Mouse (Mus musculus) hindbrain, embryonic 11.5 days (tissue): ENCODE measurements at regions not wholly inside any gene's neighbourhood (a gene's known extent, or its start where the extent isn't known, plus 50 kb on each side); places are given as distances from the start of the nearest gene placed in this dataset.

ENCODE experiments used
- ATAC-seq: fragments of 200-750 bp; cut with Nextera tagmentation; 2 replicates; pipeline ENCODE4 v1.8.0; 2017; ENCODE audit warnings: mild to moderate bottlenecking, moderate TSS enrichment, moderate library complexity; ENCODE audit not compliant: low FRiP score
- DNase-seq: peaks from one replicate; pipeline ENCODE4 v3.0.0-alpha.2; 2015; ENCODE audit warnings: low spot score
- H3K27ac ChIP-seq: fragments of 300-500 bp; sonication (generic); 2 replicates; pipeline ENCODE4 v1.5.1; 2014; ENCODE audit warnings: mild to moderate bottlenecking, low read depth, low read length
- H3K27me3 ChIP-seq: fragments of 300-500 bp; sonication (generic); 2 replicates; pipeline ENCODE4 v1.6.1; 2014; ENCODE audit warnings: mild to moderate bottlenecking, low read length, moderate library complexity, mixed read lengths; ENCODE audit not compliant: control insufficient read depth, insufficient read depth
- H3K36me3 ChIP-seq: fragments of 300-500 bp; sonication (generic); 2 replicates; pipeline ENCODE4 v1.6.1; 2014; ENCODE audit warnings: mild to moderate bottlenecking, low read length, moderate library complexity, mixed read lengths; ENCODE audit not compliant: control insufficient read depth, insufficient read depth
- H3K4me1 ChIP-seq: fragments of 300-500 bp; sonication (generic); replicated peaks from 2 replicates; pipeline ENCODE4 v1.6.1; 2014; ENCODE audit warnings: low read length, mixed read lengths; ENCODE audit not compliant: control insufficient read depth, insufficient read depth
- H3K4me2 ChIP-seq: fragments of 300-500 bp; sonication (generic); replicated peaks from 2 replicates; pipeline ENCODE4 v1.6.1; 2014; ENCODE audit warnings: mild to moderate bottlenecking, low read depth, low read length
- H3K4me3 ChIP-seq: fragments of 300-500 bp; sonication (generic); 2 replicates; pipeline ENCODE4 v1.5.1; 2014; ENCODE audit warnings: low read depth, low read length
- H3K9ac ChIP-seq: fragments of 300-500 bp; sonication (generic); 2 replicates; pipeline ENCODE4 v1.6.1; 2014; ENCODE audit warnings: low read depth, low read length
- H3K9me3 ChIP-seq: fragments of 300-500 bp; sonication (generic); 2 replicates; pipeline ENCODE4 v1.6.1; 2016; ENCODE audit warnings: low read length; ENCODE audit not compliant: control insufficient read depth
- WGBS: fragments of 180-500 bp; shearing (Covaris S2); extraction: QIAGEN DNeasy Blood & Tissue Kit; methylation state at CpG from one replicate; pipeline ENCODE4 v1.1.7; 2014; 5-methylcytosine and 5-hydroxymethylcytosine counted together

- DNase-seq (no peak), ATAC-seq (no peak)
- no peaks in the 10 kb centered on the region for H3K36me3 ChIP-seq
- H3K27ac ChIP-seq: peak overlapping the region; percentile 94; the same call in 1 of the 2 replicates
- 78% methylated on average over 2 of the region's 2 CpGs for WGBS
- peak overlapping the region; percentile 41; the same call in 1 of the 2 replicates for H3K4me2 ChIP-seq
- peaks cover 28% of the 10 kb centered on the region for H3K4me1 ChIP-seq
- no peaks in the 10 kb centered on the region for H3K9me3 ChIP-seq
- no peaks in the 10 kb centered on the region for H3K27me3 ChIP-seq
- H3K9ac ChIP-seq: no peak overlapping the region
- no peak overlapping the region for H3K4me3 ChIP-seq
Measured at GRCm38 (mm10) chr12:117346091-117346490, 170.2 kb upstream of the Rapgef5 start.

DNA sequence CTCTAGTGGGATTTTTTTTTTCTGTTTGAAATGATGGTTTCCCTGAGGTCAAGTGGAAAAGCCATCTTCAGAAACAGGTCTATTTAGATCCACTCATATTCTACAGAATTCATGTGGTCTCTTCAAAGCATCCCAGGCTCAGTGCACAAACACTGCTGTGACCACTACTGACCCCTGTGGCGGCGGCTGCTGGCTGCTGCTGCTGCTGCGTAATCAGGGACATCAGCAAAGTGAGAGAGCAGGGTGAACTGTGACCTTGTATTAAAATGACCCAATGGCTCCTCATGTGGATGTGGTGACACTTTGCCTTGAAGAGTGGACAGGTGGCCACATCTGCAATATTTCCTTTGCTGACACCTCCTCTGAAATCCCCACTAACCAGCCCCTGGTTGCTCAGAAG lies 169.1 kb upstream of the Rapgef5 start:
- no peak overlapping the region for H3K4me2 ChIP-seq
- DNase-seq (no peak), ATAC-seq (no peak)
- no peaks in the 10 kb centered on the region for H3K36me3 ChIP-seq
- no peaks in the 10 kb centered on the region for H3K9me3 ChIP-seq
- no peaks in the 10 kb centered on the region for H3K27me3 ChIP-seq
- H3K27ac ChIP-seq: peak overlapping the region; percentile 42; the same call in 1 of the 2 replicates
- H3K9ac ChIP-seq: no peak overlapping the region
- WGBS: 31% methylated on average over 3 of the region's 3 CpGs
- peaks cover 25% of the 10 kb centered on the region for H3K4me1 ChIP-seq
- no peak overlapping the region for H3K4me3 ChIP-seq

DNA sequence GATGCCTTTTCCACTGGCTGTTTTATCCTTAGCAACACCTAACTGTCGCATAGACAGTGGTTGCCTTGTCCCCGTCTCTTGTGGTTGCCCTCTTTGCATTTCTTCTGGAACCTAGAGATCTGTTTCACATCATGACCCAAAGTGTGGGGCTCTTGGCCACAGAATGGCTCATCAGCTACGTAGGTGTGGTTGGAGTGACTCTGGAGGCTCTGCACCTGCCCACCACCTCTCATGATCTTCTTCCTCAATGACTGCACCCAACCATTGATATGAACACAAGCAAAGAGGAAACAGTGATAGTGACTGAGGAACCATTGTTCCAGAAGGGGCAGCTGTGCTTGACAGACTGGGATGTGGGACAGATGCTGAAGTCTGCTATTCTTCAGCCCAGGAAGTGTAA lies 167.8 kb upstream of the Rapgef5 start:
- peaks cover 25% of the 10 kb centered on the region for H3K4me1 ChIP-seq
- no peak overlapping the region for H3K4me2 ChIP-seq
- H3K27ac ChIP-seq: no peak overlapping the region
- ATAC-seq (no peak), DNase-seq (no peak)
- no peaks in the 10 kb centered on the region for H3K9me3 ChIP-seq
- no peaks in the 10 kb centered on the region for H3K36me3 ChIP-seq
- no peak overlapping the region for H3K4me3 ChIP-seq
- H3K27me3 ChIP-seq: no peaks in the 10 kb centered on the region
- 94% methylated on average over 3 of the region's 3 CpGs for WGBS
- H3K9ac ChIP-seq: no peak overlapping the region

GRCm38 (mm10) chr12:117351900-117352299 lies 164.4 kb upstream of the Rapgef5 start:
- no peak overlapping the region for H3K4me3 ChIP-seq
- H3K9me3 ChIP-seq: no peaks in the 10 kb centered on the region
- no peaks in the 10 kb centered on the region for H3K27me3 ChIP-seq
- DNase-seq (peak; percentile 33), ATAC-seq (peak; percentile 34; the same call in 1 of the 2 replicates)
- H3K4me2 ChIP-seq: no peak overlapping the region
- no peak overlapping the region for H3K27ac ChIP-seq
- H3K9ac ChIP-seq: no peak overlapping the region
- under 1% methylated on average over 5 of the region's 5 CpGs for WGBS
- peaks cover 3% of the 10 kb centered on the region; the same call in 1 of the 2 replicates for H3K4me1 ChIP-seq
- no peaks in the 10 kb centered on the region for H3K36me3 ChIP-seq

GRCm38 (mm10) chr12:117352511-117352910 lies 163.8 kb upstream of the Rapgef5 start:
- Histone ChIP-seq H3K9me3 (no peaks in the 10 kb centered on the region), H3K4me2 (no peak overlapping the region), H3K36me3 (no peaks in the 10 kb centered on the region), H3K4me1 (0 out of 2 replicates have a peak, but pooled peaks cover 2% of the 10 kb centered on the region), H3K9ac (no peak overlapping the region), H3K4me3 (no peak overlapping the region), H3K27me3 (no peaks in the 10 kb centered on the region), H3K27ac (no peak overlapping the region)
- DNase-seq (no peak), ATAC-seq (no peak)
- WGBS: 29% methylated on average over 3 of the region's 3 CpGs

GRCm38 (mm10) chr12:117352938-117353337 lies 163.3 kb upstream of the Rapgef5 start:
- Histone ChIP-seq H3K4me1 (0 out of 2 replicates have a peak, but pooled peaks cover 2% of the 10 kb centered on the region), H3K27ac (no peak overlapping the region), H3K4me2 (no peak overlapping the region), H3K9ac (no peak overlapping the region), H3K36me3 (no peaks in the 10 kb centered on the region), H3K9me3 (no peaks in the 10 kb centered on the region), H3K4me3 (no peak overlapping the region), H3K27me3 (no peaks in the 10 kb centered on the region)
- ATAC-seq: peak; percentile 65
- peak; percentile 48 for DNase-seq

DNA sequence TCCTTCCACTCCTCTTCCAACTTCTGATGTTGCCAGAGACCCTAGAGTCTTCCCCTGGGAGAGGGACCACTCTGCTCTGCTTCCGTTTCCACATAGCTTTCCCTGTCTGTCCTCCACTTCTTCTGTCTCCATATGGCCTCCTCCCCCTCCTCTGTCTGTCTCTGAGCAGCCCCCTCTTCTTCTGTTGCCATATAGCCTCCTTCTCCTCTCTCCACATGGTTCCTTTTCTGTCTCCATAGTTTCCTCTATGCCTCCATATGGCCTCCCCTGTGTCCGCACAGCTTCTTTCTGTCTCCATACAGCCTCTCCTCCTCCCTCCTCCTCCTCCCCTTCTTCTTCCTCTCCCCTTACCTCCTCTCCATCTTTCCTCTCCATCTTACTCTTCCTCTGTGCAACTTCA lies 158.5 kb upstream of the Rapgef5 start:
- H3K4me3 ChIP-seq: no peak overlapping the region
- no peak overlapping the region for H3K27ac ChIP-seq
- no peak overlapping the region for H3K9ac ChIP-seq
- no peaks in the 10 kb centered on the region for H3K9me3 ChIP-seq
- no peaks in the 10 kb centered on the region for H3K36me3 ChIP-seq
- DNase-seq: no peak
- WGBS: 64% methylated on average over 2 of the region's 2 CpGs
- no peak for ATAC-seq
- H3K4me2 ChIP-seq: no peak overlapping the region
- H3K27me3 ChIP-seq: no peaks in the 10 kb centered on the region
- H3K4me1 ChIP-seq: no peaks in the 10 kb centered on the region

- H3K9ac ChIP-seq: no peak overlapping the region
- no peak overlapping the region for H3K4me3 ChIP-seq
- no peaks in the 10 kb centered on the region for H3K36me3 ChIP-seq
- no peaks in the 10 kb centered on the region for H3K9me3 ChIP-seq
- no peak for ATAC-seq
- 86% methylated on average over 3 of the region's 3 CpGs for WGBS
- no peak overlapping the region for H3K27ac ChIP-seq
- DNase-seq: no peak
- no peaks in the 10 kb centered on the region for H3K4me1 ChIP-seq
- H3K27me3 ChIP-seq: no peaks in the 10 kb centered on the region
- H3K4me2 ChIP-seq: no peak overlapping the region
Measured at GRCm38 (mm10) chr12:117358891-117359290, 157.4 kb upstream of the Rapgef5 start.

GRCm38 (mm10) chr12:117360215-117360614 lies 156.1 kb upstream of the Rapgef5 start:
- no peak overlapping the region for H3K27ac ChIP-seq
- no peaks in the 10 kb centered on the region for H3K27me3 ChIP-seq
- H3K4me1 ChIP-seq: no peaks in the 10 kb centered on the region
- DNase-seq (no peak), ATAC-seq (no peak)
- no peak overlapping the region for H3K4me3 ChIP-seq
- no peak overlapping the region for H3K4me2 ChIP-seq
- no peaks in the 10 kb centered on the region for H3K9me3 ChIP-seq
- no peaks in the 10 kb centered on the region for H3K36me3 ChIP-seq
- H3K9ac ChIP-seq: no peak overlapping the region
- WGBS: 87% methylated on average over 4 of the region's 4 CpGs
